Mouse (Mus musculus) lung, postnatal 36 days (tissue): ENCODE results near the gene Hps3.
"Not testable (repeated sequence)": the region's sequence is repeated elsewhere in the genome, so short reads cannot be mapped to it uniquely, and the experiment has no call there.

Source experiments
- DNase-seq: peaks from one replicate; pipeline ENCODE4 v3.0.0; 2022; ENCODE audit warnings: mixed read lengths

Hps3 gene

GRCm38 (mm10) chr3:20005611-20006010, 29.5 kb downstream of the Hps3 start:
- DNase-seq, result no peak

GRCm38 (mm10) chr3:20004422-20004821, 30.7 kb downstream of the Hps3 start:
- no peak for DNase-seq

- DNase-seq, result peak; percentile 54
Measured at GRCm38 (mm10) chr3:20002786-20003185, 32.3 kb downstream of the Hps3 start.

- DNase-seq, result no peak
Measured at GRCm38 (mm10) chr3:20000806-20001205, 34.3 kb downstream of the Hps3 start.

GRCm38 (mm10) chr3:19999551-19999950, 35.6 kb downstream of the Hps3 start:
- DNase-seq, result no peak

GRCm38 (mm10) chr3:19992388-19992787, 42.7 kb downstream of the Hps3 start:
- no peak for DNase-seq

- DNase-seq, result peak; percentile 23
Measured at GRCm38 (mm10) chr3:19990031-19990430, 45.1 kb downstream of the Hps3 start.

GRCm38 (mm10) chr3:19986123-19986522, 49.0 kb downstream of the Hps3 start:
- no peak for DNase-seq

GRCm38 (mm10) chr3:19982846-19983245, 52.3 kb downstream of the Hps3 start:
- DNase-seq, result no peak

- no peak for DNase-seq
Measured at GRCm38 (mm10) chr3:19981156-19981555, 54.0 kb downstream of the Hps3 start.

- peak; percentile 29 for DNase-seq
Measured at GRCm38 (mm10) chr3:19978474-19978873, 56.6 kb downstream of the Hps3 start.

- no peak for DNase-seq
Measured at GRCm38 (mm10) chr3:19966072-19966471, 69.0 kb downstream of the Hps3 start.

- no peak for DNase-seq
Measured at GRCm38 (mm10) chr3:19965239-19965638, 69.9 kb downstream of the Hps3 start.

GRCm38 (mm10) chr3:19964625-19965188, 70.4 kb downstream of the Hps3 start:
- no peak for DNase-seq

- no peak for DNase-seq
Measured at GRCm38 (mm10) chr3:19962769-19963513, 72.2 kb downstream of the Hps3 start.

GRCm38 (mm10) chr3:19961341-19961740, 73.8 kb downstream of the Hps3 start:
- DNase-seq, result no peak

- no peak for DNase-seq
Measured at GRCm38 (mm10) chr3:19960570-19961114, 74.5 kb downstream of the Hps3 start.

GRCm38 (mm10) chr3:19958983-19959382, 76.1 kb downstream of the Hps3 start:
- no peak for DNase-seq

GRCm38 (mm10) chr3:19958031-19958430, 77.1 kb downstream of the Hps3 start:
- DNase-seq, result no peak

GRCm38 (mm10) chr3:19956885-19957284, 78.2 kb downstream of the Hps3 start, which contains the start of gene Cp:
Gene Cp (plus strand): TSS chr3:19957054.
- DNase-seq, result no peak

GRCm38 (mm10) chr3:19953865-19954264, 81.2 kb downstream of the Hps3 start:
- peak; percentile 91 for DNase-seq

GRCm38 (mm10) chr3:19953425-19953824, 81.7 kb downstream of the Hps3 start:
- no peak for DNase-seq

GRCm38 (mm10) chr3:19949401-19949800, 85.7 kb downstream of the Hps3 start:
- not testable (repeated sequence) for DNase-seq

GRCm38 (mm10) chr3:19948552-19948951, 86.6 kb downstream of the Hps3 start:
- no peak for DNase-seq
